Mouse (Mus musculus): ENCODE results near the gene Maea. TPM values are rescaled to one million over a fixed set of nuclear protein-coding genes. Genes with fewer than 3 reads are reported as not detected.
"Not testable (repeated sequence)": the region's sequence is repeated elsewhere in the genome, so short reads cannot be mapped to it uniquely, and the experiment has no call there.

The Maea gene
- total RNA-seq (2017) = 196 and 213 TPM in 2 replicates

GRCm38 (mm10) chr5:33335273-33335976 lies at the start of gene Maea:
Gene Maea, plus strand, starts transcription at chr5:33335509.
- ATAC-seq (ENCODE audit: extremely low read depth, insufficient number of reproducible peaks, low FRiP score, poor library complexity, severe bottlenecking) = peak; percentile 100

- ATAC-seq (ENCODE audit: extremely low read depth, insufficient number of reproducible peaks, low FRiP score, poor library complexity, severe bottlenecking) = no peak
These were observed 41.4 kb upstream of the Maea start for GRCm38 (mm10) chr5:33293796-33294430.

DNA sequence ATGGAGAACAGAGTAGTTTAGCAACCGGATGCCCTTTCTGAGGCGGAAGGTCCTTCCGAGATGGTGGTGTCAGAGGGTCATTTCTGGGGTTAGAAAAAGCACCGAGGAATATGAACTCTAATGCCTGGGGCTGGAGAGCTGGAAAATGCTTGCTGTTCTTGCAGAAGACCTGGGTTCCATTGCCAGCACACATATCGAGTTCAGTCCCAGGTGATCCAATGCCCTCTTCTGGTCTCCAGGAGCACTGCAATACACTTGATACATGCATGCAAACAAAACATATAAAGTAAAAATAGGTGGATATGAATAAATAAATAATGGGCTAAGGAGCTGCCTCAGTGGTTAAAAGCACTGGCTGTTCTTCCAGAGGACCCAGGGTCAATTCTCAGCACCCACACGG lies 38.1 kb upstream of the Maea start:
- peak; percentile 54; the same call in 1 of the 2 replicates for ATAC-seq (ENCODE audit: extremely low read depth, insufficient number of reproducible peaks, low FRiP score, poor library complexity, severe bottlenecking)

GRCm38 (mm10) chr5:33301801-33302200 lies 33.5 kb upstream of the Maea start:
- no peak for ATAC-seq (ENCODE audit: extremely low read depth, insufficient number of reproducible peaks, low FRiP score, poor library complexity, severe bottlenecking)

- no peak for ATAC-seq (ENCODE audit: extremely low read depth, insufficient number of reproducible peaks, low FRiP score, poor library complexity, severe bottlenecking)
These were observed 24.4 kb upstream of the Maea start for GRCm38 (mm10) chr5:33310704-33311462.

DNA sequence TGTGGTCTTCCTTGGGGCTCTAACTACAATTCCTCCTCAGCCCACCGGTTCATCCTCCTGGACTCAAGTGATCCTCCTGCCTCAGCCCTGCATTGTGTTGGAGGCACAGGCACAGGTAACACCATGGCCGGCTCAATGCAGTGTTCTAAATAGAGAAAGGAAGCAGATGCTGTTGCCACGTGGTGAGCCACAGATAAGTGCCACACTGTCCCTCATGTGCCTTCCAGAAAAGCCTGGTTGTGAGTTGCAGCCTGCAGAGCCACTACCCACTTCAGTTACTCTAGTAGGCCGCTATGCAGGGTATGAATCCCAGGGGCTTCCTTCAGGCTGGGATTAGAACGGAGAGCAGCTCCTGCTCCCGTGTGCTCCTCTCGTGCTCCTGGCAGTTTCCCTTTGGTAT lies 23.1 kb upstream of the Maea start:
- ATAC-seq (ENCODE audit: extremely low read depth, insufficient number of reproducible peaks, low FRiP score, poor library complexity, severe bottlenecking) = no peak

DNA sequence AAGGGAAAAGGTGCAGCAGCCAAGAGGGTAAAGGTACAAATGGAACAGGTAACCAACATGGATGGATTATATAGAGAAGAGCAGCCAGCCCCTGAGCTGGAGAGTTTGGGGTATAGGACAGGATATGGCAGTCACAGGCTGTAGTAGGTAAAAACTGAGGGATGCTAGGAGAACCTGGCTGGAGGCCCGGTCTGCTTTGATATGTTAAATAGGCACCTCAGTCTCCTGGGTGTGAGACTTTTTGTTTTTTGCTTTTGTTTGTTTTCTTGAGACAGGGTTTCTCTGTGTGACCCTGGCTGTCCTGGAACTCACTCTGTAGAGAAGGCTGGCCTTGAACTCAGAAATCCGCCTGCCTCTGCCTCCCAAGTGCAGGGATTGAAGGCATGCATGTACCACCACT lies 10.8 kb upstream of the Maea start:
- ATAC-seq (ENCODE audit: extremely low read depth, insufficient number of reproducible peaks, low FRiP score, poor library complexity, severe bottlenecking) = no peak

- no peak for ATAC-seq (ENCODE audit: extremely low read depth, insufficient number of reproducible peaks, low FRiP score, poor library complexity, severe bottlenecking)
These were observed 682 bp upstream of the Maea start for GRCm38 (mm10) chr5:33334381-33335272.

- no peak for ATAC-seq (ENCODE audit: extremely low read depth, insufficient number of reproducible peaks, low FRiP score, poor library complexity, severe bottlenecking)
These were observed 660 bp downstream of the Maea start for GRCm38 (mm10) chr5:33335977-33336360.

- no peak for ATAC-seq (ENCODE audit: extremely low read depth, insufficient number of reproducible peaks, low FRiP score, poor library complexity, severe bottlenecking)
These were observed 1.9 kb downstream of the Maea start for GRCm38 (mm10) chr5:33337206-33337605.

- no peak for ATAC-seq (ENCODE audit: extremely low read depth, insufficient number of reproducible peaks, low FRiP score, poor library complexity, severe bottlenecking)
These were observed 5.9 kb downstream of the Maea start for GRCm38 (mm10) chr5:33341165-33341564.

DNA sequence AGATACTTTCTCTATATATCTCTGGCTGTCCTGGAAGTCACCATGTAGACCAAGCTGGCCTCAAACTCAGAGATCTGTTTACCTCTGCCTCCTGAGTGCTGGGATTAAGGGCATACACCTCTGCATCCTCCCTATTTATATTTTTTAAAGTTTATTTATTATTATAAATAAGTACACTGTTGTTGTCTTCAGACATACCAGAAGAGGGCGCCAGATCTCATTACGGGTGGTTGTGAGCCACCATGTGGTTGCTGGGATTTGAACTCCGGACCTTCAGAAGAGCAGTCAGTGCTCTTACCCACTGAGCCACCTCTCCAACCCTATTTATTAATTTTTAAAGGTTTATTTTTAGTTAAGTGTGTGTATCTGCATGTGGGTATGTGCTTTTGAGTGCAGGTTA lies 6.9 kb downstream of the Maea start:
- ATAC-seq (ENCODE audit: extremely low read depth, insufficient number of reproducible peaks, low FRiP score, poor library complexity, severe bottlenecking) = not testable (repeated sequence)

GRCm38 (mm10) chr5:33342821-33343220 lies 7.5 kb downstream of the Maea start:
- ATAC-seq (ENCODE audit: extremely low read depth, insufficient number of reproducible peaks, low FRiP score, poor library complexity, severe bottlenecking) = no peak

DNA sequence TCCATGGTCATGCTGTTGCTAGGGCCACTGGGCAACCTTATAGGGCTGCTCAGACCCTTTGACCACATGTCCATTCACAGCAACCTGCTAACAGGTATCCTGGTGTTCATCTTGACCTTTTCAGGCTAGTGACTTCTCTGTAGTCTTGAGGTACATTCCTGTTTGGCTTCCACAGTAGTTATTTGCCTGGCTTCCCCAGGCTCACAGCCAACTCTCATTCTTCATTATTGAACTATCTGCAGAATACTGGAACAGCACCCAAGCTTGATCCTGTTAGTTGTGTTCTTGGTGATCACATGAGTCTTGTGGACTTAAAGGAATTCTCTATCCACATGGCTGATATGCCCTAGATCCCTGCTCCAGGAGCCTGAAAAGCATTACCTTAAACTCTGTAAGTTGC lies 8.3 kb downstream of the Maea start:
- no peak for ATAC-seq (ENCODE audit: extremely low read depth, insufficient number of reproducible peaks, low FRiP score, poor library complexity, severe bottlenecking)

DNA sequence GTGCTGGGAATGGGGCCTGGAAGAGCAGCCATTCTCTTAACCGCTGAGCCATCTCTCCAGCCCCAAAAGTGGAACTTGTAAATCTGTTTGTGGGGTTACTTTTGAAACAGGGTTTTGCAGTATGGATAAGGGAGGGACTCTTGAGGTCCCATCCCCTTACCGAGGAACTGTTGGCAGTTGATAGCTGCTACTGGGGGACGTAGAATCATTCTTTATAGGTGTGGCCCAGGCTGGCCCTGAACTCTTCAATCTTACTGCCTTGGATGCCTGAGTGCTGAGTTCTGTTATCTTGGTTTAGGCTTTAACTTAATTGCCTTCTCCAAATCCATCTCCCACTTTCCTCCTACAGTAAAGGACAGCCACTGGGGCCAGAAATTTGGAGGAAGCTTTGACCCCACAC lies 8.8 kb downstream of the Maea start:
- ATAC-seq (ENCODE audit: extremely low read depth, insufficient number of reproducible peaks, low FRiP score, poor library complexity, severe bottlenecking) = no peak

DNA sequence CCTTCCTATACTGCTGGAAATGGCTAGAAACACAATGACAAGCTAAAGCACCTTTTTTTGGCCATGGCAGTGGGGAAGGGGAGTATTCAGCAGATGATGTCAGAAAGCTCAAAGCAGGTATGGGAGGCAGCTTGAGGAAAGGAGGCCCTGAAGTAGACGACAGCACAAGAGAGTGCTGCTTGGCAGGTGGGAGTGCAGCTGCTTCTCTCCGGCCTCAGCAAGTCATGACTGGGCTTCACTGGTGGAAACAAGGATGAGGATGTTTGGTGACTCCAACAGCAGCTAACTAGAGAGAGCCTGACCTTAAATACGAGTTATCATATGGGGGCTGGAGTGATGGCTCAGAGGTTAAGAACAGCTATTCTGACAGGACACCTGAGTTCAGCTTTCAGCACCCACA lies 12.3 kb downstream of the Maea start:
- no peak for ATAC-seq (ENCODE audit: extremely low read depth, insufficient number of reproducible peaks, low FRiP score, poor library complexity, severe bottlenecking)

DNA sequence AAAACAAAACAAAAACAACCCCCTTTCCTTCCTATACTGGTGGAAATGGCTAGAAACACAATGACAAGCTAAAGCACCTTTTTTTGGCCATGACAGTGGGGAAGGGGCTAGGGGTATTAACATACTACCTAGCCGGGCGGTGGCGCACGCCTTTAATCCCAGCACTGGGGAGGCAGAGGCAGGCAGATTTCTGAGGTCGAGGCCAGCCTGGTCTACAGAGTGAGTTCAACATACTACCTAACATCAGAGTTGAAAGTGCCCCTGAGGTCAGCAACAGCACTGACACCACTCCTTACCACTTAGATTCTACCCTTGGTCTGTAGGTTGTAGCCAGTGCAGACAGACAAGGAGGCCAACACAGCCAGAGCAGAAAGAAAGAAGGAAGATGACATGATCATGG lies 13.9 kb downstream of the Maea start:
- no peak for ATAC-seq (ENCODE audit: extremely low read depth, insufficient number of reproducible peaks, low FRiP score, poor library complexity, severe bottlenecking)

GRCm38 (mm10) chr5:33349706-33350105 lies 14.4 kb downstream of the Maea start:
- no peak for ATAC-seq (ENCODE audit: extremely low read depth, insufficient number of reproducible peaks, low FRiP score, poor library complexity, severe bottlenecking)
